Mouse (Mus musculus): ENCODE measurements around the gene P2ry10.
"Not testable (repeated sequence)": the region's sequence is repeated elsewhere in the genome, so short reads cannot be mapped to it uniquely, and the experiment has no call there.

The P2ry10 gene

DNA sequence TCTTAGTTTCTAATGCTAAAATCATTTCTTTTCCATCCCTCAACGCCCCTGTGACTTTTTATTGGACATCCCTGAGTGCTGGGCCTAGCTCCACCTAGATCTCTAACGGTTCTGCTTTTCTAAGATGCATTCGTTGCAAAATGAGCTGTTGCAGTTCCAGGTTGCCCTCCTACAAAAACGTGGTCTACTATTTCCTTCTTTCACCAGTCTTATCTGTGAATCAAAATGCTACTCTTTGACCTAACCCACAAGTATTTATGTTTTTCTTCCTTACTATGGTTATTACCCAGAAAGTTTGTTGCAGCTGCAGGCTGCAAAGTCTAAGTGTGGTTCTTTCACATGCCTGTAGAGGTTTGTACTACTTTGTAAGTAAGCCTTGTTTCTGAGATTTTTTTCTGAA lies at the start of gene P2ry10:
Gene P2ry10, plus strand, starts transcription at position 316 of the 400 bp plus-strand sequence.
- no peak for DNase-seq

DNA sequence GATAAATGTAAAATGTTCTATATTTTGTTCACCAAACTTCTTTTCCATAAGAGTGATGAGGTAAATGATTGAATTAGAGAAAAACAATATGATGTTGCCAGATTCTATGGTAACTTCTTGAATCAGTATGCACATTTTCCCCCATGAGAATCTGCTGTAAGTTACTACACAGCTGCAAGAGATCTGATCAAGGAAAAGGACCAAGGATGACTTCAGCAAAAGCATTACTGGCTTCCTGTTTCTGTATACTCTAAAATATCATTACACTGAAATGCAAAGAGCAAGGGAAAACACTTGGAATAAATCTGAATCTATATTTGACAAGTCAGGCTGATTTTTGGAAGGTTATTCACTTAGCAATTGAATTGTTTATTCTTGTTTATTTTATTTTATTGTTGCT lies 49.1 kb upstream of the P2ry10 start:
- no peak for DNase-seq

DNA sequence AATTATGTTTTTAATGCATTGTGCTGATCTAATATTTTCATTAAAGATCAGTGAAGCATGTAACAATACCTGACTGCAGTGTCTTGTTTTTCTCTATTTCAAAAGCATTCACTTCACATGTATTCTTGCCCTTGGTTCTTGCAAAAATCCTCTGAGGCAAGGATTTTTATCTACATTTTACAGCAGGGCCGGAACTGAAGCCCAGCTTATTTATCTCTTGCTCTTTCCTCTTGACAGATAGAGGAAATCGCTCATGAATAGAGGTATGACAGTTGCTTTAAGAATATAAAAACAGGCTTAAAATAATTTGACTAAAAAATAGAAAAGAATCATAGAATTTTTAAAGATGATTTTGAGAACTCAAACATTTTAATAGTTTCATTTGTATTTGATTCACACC lies 48.7 kb upstream of the P2ry10 start:
- no peak for DNase-seq

DNA sequence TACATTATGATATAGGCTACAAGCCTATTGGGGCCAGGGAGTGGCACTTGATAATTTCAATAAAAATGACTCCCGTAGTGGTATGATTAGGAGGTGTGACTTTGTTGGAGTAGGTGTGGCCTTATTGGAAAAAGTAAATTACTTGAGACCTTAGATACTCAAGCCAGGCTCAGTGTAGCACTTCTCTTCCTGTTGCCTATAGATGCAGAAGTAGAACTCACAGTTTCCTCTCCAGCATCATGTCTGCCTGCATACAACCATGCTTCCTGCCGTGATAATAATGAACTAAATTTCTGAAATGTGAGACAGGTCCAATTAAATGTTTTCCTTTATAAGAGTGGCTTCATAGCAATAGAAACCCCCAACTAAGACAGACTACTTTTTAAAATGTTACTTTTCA lies 45.9 kb upstream of the P2ry10 start:
- DNase-seq: no peak

DNA sequence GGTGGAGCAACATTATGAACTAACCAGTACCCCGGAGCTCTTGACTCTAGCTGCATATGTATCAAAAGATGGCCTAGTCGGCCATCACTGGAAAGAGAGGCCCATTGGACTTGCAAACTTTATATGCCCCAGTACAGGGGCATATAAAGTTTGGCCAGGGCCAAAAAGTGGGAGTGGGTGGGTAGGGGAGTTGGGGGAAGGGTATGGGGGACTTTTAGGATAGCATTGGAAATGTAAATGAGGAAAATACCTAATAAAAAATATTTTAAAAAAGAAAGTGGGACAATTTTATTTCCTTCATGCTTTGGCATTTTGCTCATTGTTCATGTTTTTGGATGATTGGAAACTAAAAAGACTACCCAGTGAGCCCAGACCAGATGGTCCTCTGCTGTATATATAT lies 4.9 kb upstream of the P2ry10 start:
- DNase-seq: not testable (repeated sequence)

DNA sequence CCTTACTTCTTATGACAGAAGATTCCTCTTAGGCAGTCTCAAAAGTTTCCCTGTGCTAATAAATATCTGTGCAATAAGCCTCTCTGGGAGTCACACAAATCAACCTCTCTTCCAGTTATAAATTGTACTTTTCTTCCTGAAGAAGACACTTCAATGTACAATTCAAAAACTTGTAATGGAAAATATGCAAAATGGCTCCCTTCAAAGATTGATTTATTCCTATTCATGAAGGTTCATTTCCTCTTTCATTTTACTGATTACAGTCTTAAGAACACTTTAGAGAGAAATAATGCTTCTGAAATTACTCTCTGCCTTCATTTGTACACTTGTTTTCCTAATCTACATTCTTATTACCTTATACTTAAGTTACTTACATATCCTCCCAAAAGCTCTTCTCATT lies 4.0 kb upstream of the P2ry10 start:
- no peak for DNase-seq

DNA sequence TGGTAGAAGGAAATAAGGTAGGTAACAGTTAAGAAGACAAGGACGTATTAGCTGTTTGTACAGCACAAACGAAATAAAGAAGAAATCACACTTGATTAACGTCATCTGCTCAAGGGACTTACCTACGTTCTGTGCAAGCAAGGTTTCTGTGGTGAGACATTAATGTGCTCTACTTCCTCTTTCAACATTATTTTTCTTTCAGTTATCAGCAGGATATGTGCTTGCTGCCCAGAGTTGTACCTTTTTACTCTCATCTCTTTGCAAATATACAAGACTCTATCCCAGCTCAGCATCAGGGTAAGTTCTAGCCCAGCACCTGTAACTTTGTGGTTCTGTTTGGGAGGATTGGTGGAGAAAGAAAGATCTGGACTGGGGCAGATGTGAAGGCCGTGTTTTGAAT lies 839 bp downstream of the P2ry10 start:
- DNase-seq: no peak

DNA sequence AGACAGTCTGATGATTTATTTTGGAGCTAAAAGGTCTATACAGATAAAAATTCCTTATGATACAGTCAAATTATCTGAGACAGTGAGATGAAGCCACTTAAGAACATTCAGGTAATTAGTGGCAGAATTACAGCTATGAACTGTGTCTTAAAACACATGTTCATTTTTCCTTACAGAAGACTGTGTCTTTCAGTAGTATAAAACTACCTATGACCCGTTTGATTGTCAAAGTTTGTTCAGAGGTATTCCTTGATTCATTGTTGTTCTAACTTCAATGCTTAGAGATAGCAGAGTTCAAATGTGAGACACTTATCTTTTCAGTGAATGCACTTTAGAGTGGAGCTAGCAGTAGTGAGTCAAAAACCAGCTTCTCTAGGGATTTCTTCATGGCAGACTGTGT lies 1.6 kb downstream of the P2ry10 start:
- no peak for DNase-seq

DNA sequence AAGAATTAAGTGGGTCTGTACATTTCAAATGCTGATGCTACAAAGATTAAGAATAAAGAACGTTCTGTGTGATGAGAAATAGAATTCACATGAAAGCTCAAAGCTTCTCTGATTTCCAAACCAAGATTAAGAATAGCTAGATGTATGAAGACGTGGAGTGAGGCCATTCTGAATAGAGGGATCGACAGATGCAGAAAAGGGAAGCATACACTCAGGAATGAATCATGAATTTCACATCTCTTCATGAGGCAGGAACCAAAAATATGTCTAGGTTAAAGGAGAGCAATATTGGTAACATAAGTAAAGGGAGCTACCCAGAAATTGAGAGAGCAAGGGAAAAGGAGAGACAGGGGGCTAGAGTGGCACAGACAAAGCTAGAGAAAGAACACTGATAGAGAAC lies 7.3 kb downstream of the P2ry10 start:
- no peak for DNase-seq

DNA sequence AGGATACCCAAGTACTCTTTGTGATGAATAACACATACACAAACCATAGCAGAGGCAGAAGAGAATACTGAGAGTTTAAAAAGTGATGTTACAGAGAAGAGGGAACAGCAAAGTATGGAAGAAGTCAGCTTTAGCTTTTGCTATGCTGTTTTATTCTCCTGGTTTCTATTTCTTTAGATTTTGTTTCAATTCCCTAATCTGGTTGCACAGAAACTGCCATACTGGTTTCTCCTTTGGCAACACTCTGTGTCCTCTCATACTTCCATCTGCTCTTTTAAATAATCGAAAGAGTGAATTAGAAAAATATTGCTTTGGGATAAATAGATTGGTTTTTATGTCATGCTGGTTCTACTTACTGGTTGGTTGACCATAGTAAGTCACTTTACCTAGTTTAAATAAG lies 28.0 kb downstream of the P2ry10 start:
- no peak for DNase-seq

DNA sequence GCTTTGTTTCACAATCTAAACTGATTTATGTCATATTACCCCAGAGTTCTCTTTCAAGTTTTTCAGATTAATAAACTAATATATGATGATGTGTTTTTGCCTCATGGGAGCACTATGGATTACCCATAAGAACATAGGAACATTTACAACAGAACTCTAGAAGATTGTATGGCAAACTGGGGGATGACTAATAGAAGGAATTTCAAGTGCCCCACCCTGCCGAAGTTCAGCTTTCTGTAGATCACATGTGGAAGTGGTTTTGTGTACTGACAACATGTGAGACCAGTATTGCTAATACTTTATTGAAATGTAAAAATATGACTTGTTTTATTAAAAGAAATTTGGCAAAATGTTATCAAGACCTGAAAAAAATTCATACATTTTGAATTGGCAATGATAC lies 28.7 kb downstream of the P2ry10 start:
- no peak for DNase-seq

DNA sequence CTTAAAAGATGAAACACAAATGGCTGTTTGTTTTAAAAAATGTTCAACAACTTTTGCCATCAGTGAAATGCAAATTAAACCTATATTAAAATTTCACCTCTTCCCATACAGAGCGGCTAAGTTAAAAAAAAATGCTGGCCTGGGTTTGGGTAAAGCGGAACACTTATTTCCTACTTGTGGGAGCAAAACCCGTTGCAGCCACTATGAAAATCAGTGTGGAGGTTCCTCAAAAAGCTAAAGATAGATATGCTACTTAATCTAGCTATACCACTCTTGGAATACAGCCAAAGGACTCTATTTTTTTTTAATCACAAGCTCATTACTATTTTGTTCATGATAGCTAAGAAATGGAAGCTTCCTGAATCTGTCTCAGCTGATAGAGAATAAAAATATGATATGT lies 54.9 kb downstream of the P2ry10 start:
- DNase-seq: no peak

DNA sequence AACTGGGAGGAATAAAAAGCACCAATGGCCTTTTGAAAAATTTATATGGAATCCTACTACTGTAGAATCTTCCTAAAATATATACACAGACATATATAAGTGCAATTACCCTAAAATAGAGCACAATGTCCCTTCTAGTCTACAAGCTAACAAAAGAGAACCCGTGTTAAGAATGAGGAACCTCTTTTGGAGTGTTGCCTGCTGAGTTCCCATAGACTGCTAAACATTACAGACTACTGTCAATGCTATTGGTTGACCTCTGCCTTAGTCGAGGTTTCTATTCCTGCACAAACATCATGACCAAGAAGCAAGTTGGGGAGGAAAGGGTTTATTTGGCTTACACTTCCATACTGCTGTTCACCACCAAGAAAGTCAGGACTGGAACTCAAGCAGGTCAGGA lies 55.6 kb downstream of the P2ry10 start:
- DNase-seq: no peak

DNA sequence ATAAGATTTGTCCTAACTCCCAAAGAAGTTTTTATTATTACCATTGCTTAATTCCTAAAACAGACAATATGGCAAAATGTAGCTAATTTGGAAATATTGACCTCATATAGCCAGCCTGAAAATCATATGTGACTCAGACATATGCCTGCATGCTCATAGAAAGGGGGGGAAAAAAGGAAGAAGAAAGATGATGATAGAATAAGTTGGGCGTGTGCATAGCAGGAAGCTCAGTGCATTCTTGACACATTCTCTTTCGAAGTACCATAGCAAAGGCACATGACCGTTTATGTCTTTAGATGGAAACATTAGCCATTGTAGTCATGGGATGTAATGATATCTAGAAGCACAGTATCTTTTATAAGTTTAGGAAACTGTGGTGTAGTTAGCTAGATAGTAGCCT lies 60.4 kb downstream of the P2ry10 start, which contains the start of gene P2ry10b:
Gene P2ry10b, plus strand, starts transcription at position 247 of the 400 bp plus-strand sequence.
- no peak for DNase-seq

DNA sequence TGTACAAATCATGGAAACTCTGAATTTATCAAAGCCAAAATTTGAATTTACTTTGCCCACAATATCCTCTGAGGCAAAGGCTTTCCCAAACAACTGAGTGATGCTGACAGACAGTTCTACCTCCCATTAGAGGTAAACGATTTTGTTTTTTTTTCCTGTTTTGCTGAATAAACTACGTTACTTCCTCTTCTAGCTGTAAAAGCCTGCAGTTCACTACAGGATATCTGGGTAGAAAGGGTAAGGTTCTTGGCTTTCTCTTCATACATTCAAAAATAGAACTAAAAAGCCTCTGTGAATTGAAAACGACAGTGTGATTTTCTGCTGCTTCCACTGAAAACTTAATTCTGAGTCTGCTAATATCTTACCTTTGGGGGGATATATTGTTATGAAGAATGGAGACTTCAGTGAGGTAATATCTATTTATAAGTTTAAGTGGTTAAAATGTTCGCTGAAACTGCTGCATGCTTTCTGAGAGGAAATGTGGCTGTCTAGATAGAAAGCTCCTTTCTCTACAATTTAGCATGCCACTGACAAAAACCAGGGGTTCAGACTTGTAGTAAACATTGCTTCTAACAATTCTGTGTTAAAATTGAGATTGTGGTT lies 61.2 kb downstream of the P2ry10 start:
- no peak for DNase-seq

DNA sequence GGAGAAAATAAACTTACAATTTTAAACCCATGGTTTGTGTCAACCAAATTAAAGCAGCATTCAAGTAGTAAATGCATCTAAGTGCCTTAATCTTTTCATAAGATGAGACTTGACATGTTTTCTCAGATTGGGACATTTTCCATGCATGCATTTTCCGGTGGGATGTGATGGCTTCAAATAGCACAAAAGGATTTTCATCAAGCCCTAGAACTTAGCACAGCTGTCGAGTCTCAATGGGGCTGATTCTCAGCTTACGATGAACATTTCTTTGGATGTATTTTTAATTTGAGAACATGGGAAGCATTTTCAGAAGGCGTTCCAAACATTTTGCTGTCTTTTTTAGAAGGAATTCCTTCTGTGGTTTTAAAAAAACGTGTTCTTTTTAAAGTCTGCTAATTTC lies 61.7 kb downstream of the P2ry10 start:
- no peak for DNase-seq

DNA sequence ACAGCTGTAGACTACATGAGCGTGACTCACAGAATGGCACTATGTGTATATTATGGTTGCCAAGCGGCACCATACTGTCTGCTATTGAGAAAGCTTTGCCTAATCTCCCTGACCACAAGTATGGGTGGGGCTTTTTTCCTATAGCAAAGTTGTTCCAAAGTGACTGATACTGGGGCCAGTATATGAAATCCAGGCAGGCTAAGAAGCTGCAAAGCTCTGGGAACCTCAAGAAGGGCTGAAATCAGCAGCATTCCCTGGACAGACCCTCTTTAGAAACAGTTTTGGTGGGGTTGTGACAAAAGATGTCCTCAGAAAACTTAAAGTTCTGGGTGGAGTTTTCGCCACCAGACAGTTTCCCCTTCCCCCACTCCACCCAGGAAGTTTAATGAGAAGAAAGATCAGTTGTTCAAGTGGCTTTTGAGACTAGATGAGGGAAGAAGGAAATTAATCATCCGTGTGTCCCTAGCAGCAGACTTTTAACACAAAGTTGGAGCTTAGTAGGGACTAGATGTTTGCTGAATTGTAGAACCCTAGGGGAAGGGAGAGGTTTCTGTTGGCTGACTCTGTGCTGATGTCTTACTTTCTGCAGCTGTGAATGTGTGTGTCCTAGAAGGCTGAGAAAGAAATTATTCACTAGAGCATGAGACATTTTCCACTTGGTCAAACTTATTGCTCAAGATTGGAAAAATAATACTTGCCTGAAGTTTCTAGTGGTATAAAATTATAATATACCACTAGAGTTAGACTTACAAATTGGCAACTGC lies 62.6 kb downstream of the P2ry10 start:
- DNase-seq: no peak

Measured in lung, postnatal 14 days (tissue).